Mouse (Mus musculus): Measurements from ENCODE around the gene Gm26897.
A peak's percentile ranks its signal among the peaks of the same experiment; 100 is the strongest.

The Gm26897 gene

DNA sequence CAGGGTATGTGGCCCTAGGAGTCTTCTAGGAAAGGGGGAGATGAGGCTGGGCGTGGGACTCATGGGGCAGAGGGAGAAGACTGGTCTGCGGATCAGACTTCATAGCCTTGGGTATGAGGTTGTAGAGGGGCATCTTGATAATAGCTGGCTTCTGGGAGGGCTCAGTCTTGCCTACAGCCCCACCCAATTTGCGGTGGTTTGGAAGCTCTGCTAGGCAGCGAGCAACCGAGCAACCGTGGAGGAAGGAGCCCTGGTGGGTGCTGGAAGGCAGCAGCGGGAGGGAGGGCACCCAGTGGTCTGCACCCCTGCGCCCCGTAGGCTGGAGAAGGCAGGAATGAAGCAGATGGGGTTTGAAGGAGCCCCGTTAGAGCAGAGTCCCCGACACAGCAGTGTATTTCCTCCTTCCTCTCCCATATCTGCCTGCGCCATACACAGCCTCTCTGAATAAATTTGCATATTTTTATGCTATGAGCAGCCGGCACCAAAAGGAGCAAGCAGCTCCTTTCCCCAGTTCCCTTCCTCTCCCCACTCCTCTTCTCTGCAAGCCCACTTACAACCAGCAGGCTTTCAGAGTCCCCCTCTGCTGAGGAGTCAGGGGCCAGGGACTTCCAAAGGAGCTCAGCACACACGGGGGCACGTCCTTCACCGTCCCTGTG, 20.9 kb downstream of the Gm26897 start:
- peak; percentile 31 for DNase-seq

DNA sequence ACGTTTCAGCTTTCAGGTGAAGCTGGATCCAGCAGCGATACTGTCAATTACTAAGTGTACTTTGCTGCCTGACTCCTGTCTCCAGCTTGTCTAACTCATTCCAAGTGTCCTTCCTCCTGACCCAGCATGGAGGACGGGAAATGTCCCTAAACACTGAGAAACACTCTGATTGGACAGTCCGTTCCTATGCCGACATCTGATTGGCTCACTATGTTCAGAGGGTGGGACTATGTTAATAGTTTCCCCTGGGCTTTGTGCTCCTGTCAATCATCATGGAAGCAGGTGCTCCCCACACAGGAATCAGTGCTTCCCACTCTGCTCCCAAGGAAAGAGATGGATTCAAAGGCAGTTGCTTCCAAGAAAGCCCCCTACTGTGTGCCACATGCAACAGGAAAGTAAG, 21.6 kb downstream of the Gm26897 start:
- DNase-seq: peak; percentile 85

DNA sequence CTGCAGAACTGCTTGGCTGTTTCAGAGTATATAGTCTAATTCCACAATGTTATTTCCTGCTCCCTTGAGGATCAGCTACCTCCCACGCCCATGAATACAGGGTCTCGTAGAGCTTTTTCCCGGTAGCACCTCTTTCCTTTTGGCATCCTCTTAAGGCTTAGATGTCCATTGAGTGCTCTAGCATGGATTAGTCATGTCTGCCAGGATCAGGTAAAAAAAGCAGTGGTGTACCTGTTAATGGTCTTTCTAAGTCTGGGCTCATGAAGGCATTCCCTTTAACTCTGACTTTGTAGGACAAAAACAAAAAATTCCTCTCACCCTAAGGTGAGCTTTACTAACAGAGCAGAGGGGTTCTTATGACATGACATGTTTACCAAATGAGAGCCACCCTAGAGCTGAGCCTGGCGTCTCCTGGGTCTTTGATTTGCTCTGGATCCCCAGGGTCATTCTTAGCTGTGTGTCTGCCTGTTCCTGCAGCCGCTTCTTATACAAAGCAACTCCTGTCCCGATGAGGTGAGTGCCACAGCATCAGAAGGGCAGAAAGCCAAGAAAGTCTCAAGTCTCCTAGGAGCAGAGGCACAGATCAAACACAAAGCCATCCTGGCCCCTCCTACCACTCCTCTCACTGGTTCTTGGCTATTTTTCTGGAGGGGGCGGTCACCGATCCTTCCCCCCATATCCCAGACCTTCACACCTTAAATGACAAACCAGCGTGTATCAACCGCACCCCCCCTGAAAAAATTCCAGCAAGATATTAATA, 27.2 kb downstream of the Gm26897 start:
- peak; percentile 55 for DNase-seq

GRCm38 (mm10) chr5:111761574-111761973, 27.9 kb downstream of the Gm26897 start:
- DNase-seq: peak; percentile 84

DNA sequence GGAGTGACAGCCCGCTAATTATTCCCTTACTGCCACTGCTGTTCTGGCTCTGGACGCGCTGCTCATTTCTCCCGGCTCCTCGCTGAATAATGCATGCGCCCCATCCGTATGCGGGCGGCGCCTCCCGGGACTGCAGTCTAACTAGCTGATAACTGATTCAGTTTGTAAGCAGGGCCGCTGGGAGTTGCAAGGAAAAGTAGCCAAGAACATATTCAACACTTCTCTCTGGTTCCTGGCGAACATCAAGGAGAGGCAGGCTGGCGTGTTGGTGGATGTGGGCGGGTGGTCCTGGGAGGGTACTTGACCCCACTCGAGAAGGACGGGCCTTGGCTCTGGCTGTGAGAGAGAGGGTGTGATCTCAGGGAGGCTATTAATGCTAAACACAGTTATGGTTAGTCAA, 28.4 kb downstream of the Gm26897 start:
- peak; percentile 86 for DNase-seq

GRCm38 (mm10) chr5:111765671-111766290, 32.1 kb downstream of the Gm26897 start:
- no peak for DNase-seq

- no peak for DNase-seq
These were observed 33.0 kb downstream of the Gm26897 start for GRCm38 (mm10) chr5:111766696-111767095.

GRCm38 (mm10) chr5:111770266-111770665, 36.5 kb downstream of the Gm26897 start:
- peak; percentile 92 for DNase-seq

DNA sequence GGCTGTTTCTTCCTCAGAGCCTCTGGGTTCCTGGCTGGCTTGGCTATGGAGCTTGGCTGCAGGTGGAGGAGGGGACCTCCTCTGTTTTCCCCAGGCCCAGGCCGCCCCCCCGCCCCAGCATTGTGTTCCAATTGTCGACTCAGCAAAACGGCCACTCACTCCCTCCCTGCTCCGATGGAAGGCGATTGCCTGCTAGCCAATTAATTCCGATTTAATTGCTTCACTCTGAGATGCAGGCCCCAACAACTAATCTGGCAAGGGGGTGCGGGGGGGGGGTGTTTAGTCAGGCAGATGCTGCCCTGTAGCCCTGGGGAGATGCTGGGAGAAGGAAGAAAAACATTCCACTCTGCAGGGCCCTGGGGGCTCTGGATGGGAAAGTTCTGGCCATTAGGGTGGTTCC, 38.4 kb downstream of the Gm26897 start:
- peak; percentile 68 for DNase-seq

- peak; percentile 35 for DNase-seq
These were observed 39.1 kb downstream of the Gm26897 start for GRCm38 (mm10) chr5:111772591-111773406.

GRCm38 (mm10) chr5:111773407-111773733, 39.6 kb downstream of the Gm26897 start:
- peak; percentile 52 for DNase-seq

GRCm38 (mm10) chr5:111776246-111776645, 42.5 kb downstream of the Gm26897 start:
- no peak for DNase-seq

- DNase-seq: no peak
These were observed 44.4 kb downstream of the Gm26897 start for GRCm38 (mm10) chr5:111778093-111778492.

- DNase-seq: no peak
These were observed 46.2 kb downstream of the Gm26897 start for GRCm38 (mm10) chr5:111779776-111780485.
